Mouse (Mus musculus) frontal cortex, adult 2 months (tissue): Measurements from ENCODE around the gene Ranbp10. TPM values are rescaled to one million over a fixed set of nuclear protein-coding genes. Genes with fewer than 3 reads are reported as not detected.
A peak's percentile ranks its signal among the peaks of the same experiment; 100 is the strongest.

ENCODE experiments used
- DNase-seq, 2 experiments: peaks; one replicate each; pipeline ENCODE4 v3.0.0; 2022; ENCODE audit warnings: low spot score in 1 of 2; ENCODE audit errors: extremely low spot score in 1 of 2
- polyA plus RNA-seq: library from polyadenylated mRNA; depleted of rRNA; stranded (reverse); fragments of >200 nt; gene quantifications from 2 replicates; pipeline ENCODE4 v1.2.3, GENCODE M21; 2012

The Ranbp10 gene
- polyA plus RNA-seq, 1 experiment, result 28.5 TPM

- DNase-seq, result no peak
Measured at GRCm38 (mm10) chr8:105793331-105793730, 33.8 kb downstream of the Ranbp10 start.

DNA sequence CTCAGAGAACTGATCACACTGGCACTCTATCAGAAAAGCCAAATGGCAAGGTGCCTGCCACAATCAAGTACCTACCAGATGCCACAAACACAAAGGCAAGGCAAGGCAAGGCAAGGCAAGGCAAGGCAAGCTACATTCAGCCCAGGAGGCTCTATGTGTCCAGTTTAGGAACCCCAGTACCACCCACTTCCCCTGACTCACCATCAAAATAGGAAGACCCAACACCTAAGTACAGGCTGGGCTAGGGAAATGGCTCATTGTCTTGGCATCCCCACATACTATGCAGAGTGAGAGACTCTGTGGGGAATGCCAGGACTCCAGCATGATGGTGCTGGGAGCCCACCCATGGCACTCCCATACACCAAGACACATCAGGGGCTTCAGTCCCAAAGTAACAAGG lies 37.5 kb downstream of the Ranbp10 start:
- no peak for DNase-seq

DNA sequence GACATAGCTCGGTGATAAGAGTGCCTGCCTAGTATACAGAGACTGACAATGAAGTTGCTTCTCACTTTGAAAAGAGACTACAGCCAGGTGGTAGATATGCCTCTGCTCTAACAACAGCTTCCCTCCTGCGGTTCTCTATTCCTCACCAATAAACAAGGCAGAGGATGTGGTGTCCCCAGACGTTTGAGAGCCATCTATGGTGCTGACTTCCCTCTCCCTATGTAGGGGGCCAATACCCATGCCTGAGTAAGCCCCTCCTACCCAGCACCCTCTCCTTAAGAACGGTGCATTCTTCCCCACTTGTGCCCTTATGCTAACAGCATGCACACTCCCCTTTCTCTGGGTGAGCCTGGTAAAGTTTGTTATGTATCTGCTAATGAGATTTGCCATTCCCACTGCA lies 38.2 kb downstream of the Ranbp10 start:
- DNase-seq, result no peak

GRCm38 (mm10) chr8:105788241-105788640 lies 38.9 kb downstream of the Ranbp10 start:
- DNase-seq, result no peak

- no peak for DNase-seq
Measured at GRCm38 (mm10) chr8:105780298-105780697, 46.9 kb downstream of the Ranbp10 start.

DNA sequence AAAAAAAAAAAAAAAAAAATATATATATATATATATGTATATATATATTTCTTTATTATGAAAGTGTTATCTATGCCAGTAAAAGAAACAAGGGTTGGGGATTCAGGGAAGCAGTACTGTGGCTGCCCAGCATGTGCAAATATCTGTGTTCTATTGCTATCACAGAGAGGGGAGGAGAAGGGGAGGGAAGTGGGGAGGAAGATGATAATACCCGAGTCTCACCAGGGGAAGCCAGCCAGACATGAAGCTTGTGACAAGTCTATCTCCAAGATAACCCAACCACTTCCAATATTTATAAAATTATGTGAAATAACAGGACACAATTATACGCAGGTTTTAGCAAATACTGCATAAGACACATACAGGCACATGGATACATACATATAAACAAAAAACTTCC lies 49.3 kb downstream of the Ranbp10 start:
- DNase-seq, result no peak

GRCm38 (mm10) chr8:105774498-105774897 lies 52.7 kb downstream of the Ranbp10 start:
- DNase-seq, result peak; percentile 39 to 66

DNA sequence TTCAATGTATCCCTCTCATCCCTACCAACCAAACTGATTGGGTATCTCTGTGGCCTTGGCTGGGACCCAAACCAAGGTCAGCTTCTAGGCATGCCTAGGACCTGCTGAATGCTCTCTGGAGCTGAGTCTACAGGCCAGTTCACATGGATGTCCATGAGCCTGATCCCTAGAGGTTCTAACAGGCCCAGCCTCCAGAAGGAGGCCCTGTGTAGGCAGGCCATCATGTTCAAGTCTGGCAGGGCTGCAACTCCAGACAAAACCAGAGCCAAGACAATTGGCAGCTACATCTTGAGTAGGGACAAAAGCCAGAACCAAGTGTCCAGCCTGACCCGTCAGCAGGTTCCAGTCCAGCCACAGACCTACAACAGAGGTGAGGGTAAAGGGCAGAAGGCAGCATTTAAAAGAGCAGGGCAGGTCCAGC lies 53.7 kb downstream of the Ranbp10 start:
- DNase-seq, result no peak

DNA sequence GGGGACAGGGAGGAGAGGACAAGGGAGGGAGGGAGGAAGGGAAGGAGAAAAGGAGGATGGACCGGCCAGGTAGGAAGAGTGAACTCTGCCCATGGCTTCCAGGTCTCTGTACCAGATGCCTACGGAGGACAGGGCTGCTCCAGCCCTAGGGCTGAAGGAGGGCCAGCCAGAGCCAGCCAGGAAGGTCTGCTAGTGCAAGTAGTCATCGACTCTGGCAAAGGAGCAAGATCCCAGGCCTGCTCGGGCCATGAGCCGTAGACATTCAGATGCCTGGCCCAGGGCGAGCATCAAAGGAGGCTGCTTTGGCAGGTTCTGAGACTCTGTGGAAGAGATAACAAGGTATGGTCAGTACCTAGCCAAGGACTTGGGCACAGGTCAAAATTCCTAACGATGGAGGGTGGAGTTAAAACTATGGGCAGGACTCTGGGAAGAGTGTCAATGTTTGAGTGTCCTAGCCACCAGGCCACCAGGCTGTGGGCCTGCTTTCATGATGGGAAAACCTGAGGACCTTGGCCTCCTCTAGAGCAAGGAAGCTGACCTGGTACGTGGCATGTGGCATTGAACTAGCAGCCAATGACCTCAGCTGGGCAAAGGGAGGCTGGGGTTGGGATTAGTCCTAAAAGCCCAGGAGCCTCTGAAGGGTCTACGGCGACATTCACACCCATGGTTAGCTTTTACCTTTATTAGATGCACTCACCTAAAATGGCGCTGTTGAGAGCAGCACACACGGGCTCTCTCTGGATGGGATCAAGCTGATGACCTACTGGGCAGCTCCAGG lies 55.6 kb downstream of the Ranbp10 start:
- DNase-seq, result no peak

DNA sequence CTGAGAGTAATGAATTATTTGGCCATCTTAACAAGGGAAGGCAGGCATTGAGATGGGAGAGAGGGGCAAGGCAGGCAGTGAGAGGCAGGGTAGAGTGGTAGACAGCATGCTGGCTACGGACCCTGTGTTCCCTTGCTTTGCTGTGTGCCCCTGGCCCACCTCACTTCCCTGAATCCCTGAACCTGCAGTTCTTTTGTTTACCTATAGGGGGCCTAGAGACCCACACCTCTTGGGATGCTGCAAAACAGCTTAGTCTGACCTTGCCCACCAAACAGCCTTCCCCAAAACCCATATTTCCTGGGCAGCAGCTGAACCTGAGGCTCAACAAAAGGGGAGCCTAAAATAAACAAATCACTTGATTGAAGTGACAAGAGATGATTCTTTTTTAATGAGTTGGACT lies 56.5 kb downstream of the Ranbp10 start:
- no peak for DNase-seq

DNA sequence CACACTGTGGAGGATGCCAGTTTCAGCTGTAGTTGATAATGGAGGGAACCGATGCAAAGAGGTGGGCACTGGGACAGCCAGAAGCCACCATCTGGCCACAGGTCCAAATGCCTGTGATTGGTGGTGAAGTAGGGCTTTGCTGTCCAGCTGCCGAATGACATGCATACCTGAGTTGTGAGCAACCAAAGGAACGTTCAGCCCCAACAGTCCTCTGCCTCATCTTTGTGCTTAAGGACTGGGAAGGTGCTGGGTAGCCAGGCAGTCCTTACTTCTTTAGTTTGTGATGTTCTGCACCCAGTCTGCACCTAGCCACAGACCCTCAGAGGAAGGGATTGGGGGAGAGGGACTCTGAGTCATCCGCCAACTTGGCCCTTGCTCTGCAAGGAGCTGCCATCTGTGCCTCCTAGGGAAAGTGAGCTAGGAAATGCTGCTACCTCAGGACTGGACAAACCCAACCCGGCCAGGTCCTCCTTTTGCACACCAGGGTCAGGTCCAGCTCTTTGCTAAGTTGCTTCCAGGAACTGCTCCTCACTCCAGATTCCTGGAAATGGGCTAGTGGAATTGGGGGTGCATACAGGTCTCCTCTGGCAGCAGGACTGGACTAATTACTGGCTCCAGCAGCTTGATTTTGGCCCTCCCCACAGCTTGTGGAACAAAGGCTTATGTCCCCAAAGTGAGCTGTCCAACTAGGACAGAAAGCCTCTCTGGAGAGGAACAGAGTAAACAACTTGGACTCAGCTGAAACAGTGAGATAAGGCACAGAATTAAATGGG lies 58.5 kb downstream of the Ranbp10 start:
- DNase-seq, result no peak

DNA sequence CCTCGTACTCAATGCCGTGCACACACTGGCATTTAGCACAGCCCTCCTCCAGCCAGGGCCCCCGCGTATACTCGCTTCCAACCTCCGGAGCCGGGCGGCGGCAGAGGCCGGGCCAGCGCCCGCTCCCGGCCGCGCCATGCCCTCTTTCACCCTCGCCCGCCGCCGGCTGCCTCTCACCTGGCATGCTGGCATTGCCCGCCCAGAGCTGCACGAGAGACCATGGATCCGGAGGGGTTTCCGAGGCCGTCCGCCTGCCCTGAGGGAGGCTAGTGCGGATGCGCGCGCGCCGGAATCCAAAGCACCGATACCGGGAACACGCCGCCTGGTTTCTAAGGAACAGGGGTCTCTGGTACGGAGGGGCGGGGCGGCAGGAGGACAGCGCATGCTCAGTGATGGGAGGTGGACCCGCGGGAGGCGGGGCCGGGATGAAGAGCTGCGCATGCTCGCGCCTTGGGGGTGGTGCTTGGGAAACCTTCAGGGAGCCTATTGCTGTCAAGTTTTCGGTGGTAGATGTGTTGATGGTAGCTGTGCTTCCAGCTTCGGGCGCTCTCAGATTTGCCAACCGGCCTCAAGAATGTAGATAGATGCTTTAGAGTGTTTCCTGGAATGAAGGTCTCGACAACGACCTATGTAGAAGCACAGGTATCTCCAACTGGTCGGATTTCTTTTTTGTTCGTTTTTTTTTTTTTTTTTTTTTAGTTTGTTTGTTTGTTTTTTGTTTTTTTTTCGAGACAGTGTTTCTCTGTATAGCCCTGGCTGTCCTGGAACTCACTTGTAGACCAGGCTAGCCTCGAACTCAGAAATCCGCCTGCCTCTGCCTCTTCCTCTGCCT lies 68.7 kb downstream of the Ranbp10 start, which contains the start of gene Gfod2:
TSS of gene Gfod2 (minus strand) at position 388 of the 832 bp plus-strand sequence.
- DNase-seq, result peak; percentile 92 to 99

DNA sequence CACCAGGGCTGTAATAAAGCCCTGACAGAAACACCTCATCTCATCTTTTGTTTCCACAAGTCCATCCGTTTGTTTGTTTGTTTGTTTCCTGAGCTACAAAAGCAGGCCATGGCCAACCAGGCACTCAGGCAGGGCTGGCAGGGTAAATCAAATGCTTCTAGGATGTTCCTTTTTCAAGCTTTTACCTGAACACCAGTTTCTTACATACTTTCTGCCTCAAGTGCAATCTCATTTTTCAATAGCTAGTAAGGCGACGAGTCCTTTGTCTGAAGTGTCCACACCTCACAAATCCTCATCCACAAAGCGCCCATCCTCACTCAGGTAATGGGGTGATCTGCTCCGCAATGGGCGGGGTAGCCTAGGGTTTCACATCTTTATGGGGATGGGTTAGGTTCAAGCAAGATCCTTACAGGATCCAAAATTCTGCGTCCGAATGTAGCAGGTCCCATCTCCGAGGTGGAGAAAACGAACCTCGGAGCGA lies 69.3 kb downstream of the Ranbp10 start:
- DNase-seq, result peak in 1 of 2 experiments; percentile 11

DNA sequence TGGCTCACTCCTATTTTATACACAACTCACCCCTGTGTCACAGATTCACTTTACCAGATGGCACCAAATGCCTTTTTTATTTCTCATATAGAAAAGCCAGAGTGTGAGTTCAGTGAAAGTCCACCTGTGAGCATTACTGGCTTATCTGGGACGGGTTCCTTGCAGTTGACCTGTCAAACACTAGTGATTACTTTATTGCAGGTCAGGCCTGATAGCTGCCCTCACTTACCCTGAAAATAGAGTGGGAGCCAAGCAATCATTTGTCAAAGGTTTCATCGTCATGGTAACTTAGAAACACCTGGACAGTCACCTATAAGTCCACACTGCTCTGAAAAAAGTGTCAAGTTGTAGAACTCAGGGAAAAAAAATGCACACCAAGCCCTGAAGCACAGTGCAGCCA lies 72.5 kb downstream of the Ranbp10 start:
- no peak for DNase-seq

- no peak for DNase-seq
Measured at GRCm38 (mm10) chr8:105753916-105754315, 73.2 kb downstream of the Ranbp10 start.

DNA sequence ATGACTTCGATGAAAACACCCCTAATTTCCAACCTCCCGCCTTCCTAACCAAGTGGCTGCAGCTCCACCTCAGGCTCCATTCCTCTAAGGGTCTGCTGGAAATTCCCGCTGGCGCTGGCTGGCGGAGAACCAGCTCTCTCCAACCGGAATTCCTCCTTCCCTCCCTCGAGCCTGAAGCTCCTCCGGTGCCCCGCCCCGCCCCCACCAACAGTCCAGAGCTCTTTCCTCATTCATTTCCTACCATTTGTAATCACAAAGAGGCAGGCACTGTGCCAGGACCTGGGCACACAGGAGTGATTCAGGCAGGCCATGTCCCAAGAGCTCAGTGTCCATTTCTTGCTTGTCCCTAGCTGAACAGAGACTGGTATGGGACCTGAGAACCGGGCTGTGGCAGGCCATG lies 76.5 kb downstream of the Ranbp10 start:
- peak in 1 of 2 experiments; percentile 38 for DNase-seq

DNA sequence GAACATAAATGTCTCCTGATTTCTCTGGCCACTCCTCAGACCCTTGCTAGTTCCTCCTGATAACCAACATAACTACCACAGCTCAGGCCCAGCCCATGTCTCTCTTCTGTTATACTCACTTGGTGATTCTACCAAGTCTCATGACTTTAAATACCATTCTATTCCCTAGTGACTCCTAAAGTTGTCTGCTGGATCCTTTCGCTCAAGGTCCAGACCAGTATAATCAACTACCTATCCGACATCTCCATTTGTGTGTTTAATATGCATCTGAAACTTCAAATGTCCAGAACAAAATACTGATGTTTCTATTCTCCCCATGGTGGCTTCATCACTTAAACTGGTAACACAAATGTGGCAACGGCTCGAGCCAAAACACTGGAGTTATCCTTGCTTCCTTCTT lies 83.8 kb downstream of the Ranbp10 start:
- DNase-seq, result no peak

- no peak for DNase-seq
Measured at GRCm38 (mm10) chr8:105739216-105739615, 87.9 kb downstream of the Ranbp10 start.

- DNase-seq, result no peak
Measured at GRCm38 (mm10) chr8:105732186-105732585, 95.0 kb downstream of the Ranbp10 start.

DNA sequence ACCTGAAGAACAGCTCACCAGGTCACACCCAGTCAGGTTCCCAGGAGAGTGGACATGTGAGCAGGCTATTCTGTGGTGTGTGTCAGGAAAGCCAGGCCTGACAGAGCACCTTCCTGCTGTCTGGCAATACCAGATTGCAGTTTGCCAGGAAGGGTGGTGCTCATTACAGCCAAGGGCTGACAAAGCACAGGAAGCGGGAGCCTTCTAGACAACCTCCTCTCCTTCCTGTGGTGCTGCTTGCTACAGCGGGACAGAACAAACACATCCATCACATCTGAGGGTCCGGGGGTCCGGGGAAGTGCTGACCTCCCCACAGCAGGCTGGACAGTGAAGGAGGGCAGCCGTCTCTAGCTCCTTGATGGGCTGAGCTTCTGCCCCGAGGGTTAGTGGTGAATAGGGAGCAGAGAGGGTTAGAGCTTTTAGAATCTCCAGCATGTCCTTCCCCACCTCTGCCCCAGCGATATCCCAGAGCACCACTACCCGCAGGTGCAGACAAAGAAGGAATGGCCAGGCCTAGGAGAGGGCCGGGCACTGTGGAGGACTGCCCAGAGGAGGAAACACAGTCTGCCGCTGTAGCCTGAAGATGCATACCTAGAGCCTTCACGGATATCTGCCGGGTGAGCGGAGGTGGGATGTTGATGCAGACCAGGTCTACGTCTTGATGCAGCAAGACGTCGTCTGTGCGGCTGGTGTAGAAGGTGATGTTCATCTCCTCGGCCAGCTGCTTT lies 99.6 kb downstream of the Ranbp10 start:
- no peak for DNase-seq
